Mouse (Mus musculus): Measurements from ENCODE around the gene Plekha5.
"Not testable (repeated sequence)": the region's sequence is repeated elsewhere in the genome, so short reads cannot be mapped to it uniquely, and the experiment has no call there.

Plekha5 gene

GRCm38 (mm10) chr6:140532858-140533257, 109.0 kb downstream of the Plekha5 start:
- DNase-seq (ENCODE audit: low spot score), result not testable (repeated sequence)

GRCm38 (mm10) chr6:140533606-140534005, 109.8 kb downstream of the Plekha5 start:
- no peak for DNase-seq (ENCODE audit: low spot score)

- no peak for DNase-seq (ENCODE audit: low spot score)
Measured at GRCm38 (mm10) chr6:140535504-140535903, 111.7 kb downstream of the Plekha5 start.

- no peak for DNase-seq (ENCODE audit: low spot score)
Measured at GRCm38 (mm10) chr6:140541919-140542318, 118.1 kb downstream of the Plekha5 start.

GRCm38 (mm10) chr6:140543005-140543794, 119.3 kb downstream of the Plekha5 start:
- DNase-seq (ENCODE audit: low spot score), result no peak

GRCm38 (mm10) chr6:140546095-140546494, 122.2 kb downstream of the Plekha5 start:
- no peak for DNase-seq (ENCODE audit: low spot score)

GRCm38 (mm10) chr6:140546648-140547201, 122.9 kb downstream of the Plekha5 start:
- DNase-seq (ENCODE audit: low spot score), result no peak

GRCm38 (mm10) chr6:140547203-140547944, 123.5 kb downstream of the Plekha5 start:
- DNase-seq (ENCODE audit: low spot score), result no peak

- peak; percentile 20 for DNase-seq (ENCODE audit: low spot score)
Measured at GRCm38 (mm10) chr6:140548082-140548769, 124.4 kb downstream of the Plekha5 start.

GRCm38 (mm10) chr6:140550741-140551140, 126.9 kb downstream of the Plekha5 start:
- DNase-seq (ENCODE audit: low spot score), result no peak

- peak; percentile 49 for DNase-seq (ENCODE audit: low spot score)
Measured at GRCm38 (mm10) chr6:140554261-140554660, 130.4 kb downstream of the Plekha5 start.

- DNase-seq (ENCODE audit: low spot score), result no peak
Measured at GRCm38 (mm10) chr6:140559411-140559810, 135.6 kb downstream of the Plekha5 start.

GRCm38 (mm10) chr6:140561151-140561916, 137.5 kb downstream of the Plekha5 start:
- DNase-seq (ENCODE audit: low spot score), result no peak

GRCm38 (mm10) chr6:140561917-140562590, 138.2 kb downstream of the Plekha5 start:
- DNase-seq (ENCODE audit: low spot score), result no peak

- DNase-seq (ENCODE audit: low spot score), result no peak
Measured at GRCm38 (mm10) chr6:140567199-140567598, 143.3 kb downstream of the Plekha5 start.

- no peak for DNase-seq (ENCODE audit: low spot score)
Measured at GRCm38 (mm10) chr6:140567897-140568296, 144.0 kb downstream of the Plekha5 start.

- DNase-seq (ENCODE audit: low spot score), result no peak
Measured at GRCm38 (mm10) chr6:140570152-140570551, 146.3 kb downstream of the Plekha5 start.

- no peak for DNase-seq (ENCODE audit: low spot score)
Measured at GRCm38 (mm10) chr6:140574943-140575342, 151.1 kb downstream of the Plekha5 start.

- DNase-seq (ENCODE audit: low spot score), result no peak
Measured at GRCm38 (mm10) chr6:140576133-140576532, 152.3 kb downstream of the Plekha5 start.

GRCm38 (mm10) chr6:140576961-140577821, 153.3 kb downstream of the Plekha5 start:
- DNase-seq (ENCODE audit: low spot score), result no peak

All from embryo, embryonic 10 days (tissue).